Mouse (Mus musculus): Measurements from ENCODE around the gene Psme2b.
"Not testable (repeated sequence)": the region's sequence is repeated elsewhere in the genome, so short reads cannot be mapped to it uniquely, and the experiment has no call there.

The Psme2b gene

GRCm38 (mm10) chr11:48946090-48946489 is at the start of gene Psme2b:
Gene Psme2b, minus strand, starts transcription at chr11:48946190.
- not testable (repeated sequence) for DNase-seq (ENCODE audit: low spot score)

DNA sequence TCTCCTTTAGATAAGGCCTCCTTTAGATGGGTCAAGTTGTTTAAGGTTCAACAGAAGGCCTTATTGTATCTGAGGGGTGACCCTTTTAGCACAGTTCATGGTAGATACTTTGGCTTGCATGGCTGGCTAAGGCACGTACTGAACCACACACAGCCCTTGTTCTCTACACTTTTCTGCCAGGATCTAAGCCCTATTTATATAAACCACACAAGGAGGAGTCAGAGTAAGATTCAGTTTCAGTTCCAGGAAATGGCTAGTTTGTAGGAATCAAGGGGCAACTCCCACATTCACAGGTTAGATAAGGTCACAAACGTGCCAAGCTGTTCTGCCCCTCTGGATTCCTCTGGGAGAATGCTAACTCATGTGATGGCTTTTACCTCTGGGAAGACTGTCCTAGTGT is 48.0 kb upstream of the Psme2b start, which contains the start of gene Tgtp1:
Tgtp1 (minus strand) TSS at position 155 of the 400 bp plus-strand sequence.
- DNase-seq (ENCODE audit: low spot score): not testable (repeated sequence)

DNA sequence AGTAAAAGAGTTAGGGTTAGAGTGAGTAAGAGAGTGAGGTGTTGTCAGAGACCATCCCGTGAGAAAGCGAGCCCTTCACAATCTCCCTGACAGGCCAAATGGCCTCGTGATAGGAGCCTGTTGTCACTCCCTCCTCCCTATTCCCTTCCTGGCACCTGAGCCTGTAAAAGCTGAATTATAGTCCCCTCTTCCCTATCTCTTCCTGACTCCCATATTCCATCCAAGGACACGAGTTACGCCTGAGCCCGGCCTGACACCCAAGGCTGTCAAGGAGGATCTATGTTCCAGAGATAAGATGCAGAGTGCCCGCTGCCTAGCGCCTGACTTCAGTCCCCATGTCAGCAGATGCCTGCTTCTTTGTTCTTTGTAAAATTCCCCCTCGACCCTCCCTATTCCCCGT is 47.3 kb upstream of the Psme2b start:
- DNase-seq (ENCODE audit: low spot score): not testable (repeated sequence)

DNA sequence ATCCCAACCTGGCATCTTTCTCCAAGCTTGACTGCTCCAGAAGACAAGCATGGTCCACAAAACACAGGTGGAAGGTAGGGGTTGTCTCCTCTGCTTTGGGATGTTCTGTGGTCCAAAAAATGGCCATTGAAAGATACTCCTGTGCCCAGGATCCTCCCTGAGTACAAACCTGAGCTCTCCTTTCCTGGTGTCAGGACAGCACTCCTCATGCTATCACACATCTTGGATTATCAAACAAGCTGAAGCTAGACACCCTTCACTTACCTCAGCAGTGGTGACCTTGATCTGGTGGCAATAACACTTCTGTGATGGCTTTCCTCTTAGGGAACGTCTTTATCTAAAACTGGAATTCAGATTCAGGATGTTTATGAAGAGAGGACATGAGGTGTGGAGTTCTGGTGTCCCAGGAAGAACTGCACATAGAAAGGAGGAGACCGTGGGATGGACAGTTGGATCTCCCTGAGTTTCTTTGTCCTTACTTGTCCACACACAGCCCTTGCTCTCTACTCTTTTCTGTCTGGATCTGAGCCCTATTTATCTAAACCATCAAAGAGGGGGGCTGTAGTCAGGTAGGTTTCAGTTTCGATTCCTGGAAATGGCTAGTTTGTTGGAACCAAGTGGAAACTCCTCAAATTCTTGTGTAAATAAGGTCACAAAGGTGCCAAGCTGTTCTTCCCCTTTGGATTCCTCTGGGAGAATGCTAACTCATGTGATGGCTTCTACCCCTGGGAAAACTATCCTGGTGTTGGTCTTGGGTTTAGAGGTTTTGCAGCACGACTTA is 45.9 kb upstream of the Psme2b start, which contains the start of gene Gm12185:
Gm12185 (minus strand) TSS at position 487 of the 781 bp plus-strand sequence.
- not testable (repeated sequence) for DNase-seq (ENCODE audit: low spot score)

GRCm38 (mm10) chr11:48989981-48990380 is 44.0 kb upstream of the Psme2b start:
- DNase-seq (ENCODE audit: low spot score): not testable (repeated sequence)

DNA sequence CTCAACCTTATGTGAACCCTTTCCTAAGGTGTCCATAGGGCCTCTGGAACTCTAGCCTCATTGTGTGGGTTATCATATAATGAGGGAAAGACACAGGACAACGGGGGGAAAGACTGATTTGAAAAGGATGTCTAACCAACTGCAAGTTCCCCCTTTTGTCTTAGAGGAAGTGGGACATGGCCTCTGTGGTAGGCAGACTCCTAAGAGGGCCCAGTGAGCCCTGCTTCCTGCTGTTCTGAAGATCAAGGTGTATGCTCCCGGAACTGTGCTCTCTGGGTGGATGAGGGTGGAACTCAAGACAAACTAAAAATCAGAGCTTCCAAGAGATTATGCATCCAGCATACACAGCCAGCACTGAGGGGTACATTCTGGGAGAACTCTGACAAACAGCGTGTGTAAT is 42.2 kb upstream of the Psme2b start:
- DNase-seq (ENCODE audit: low spot score): not testable (repeated sequence)

- DNase-seq (ENCODE audit: low spot score): not testable (repeated sequence)
Measured at GRCm38 (mm10) chr11:48982848-48983247, 36.9 kb upstream of the Psme2b start.

- DNase-seq (ENCODE audit: low spot score): not testable (repeated sequence)
Measured at GRCm38 (mm10) chr11:48980052-48980451, 34.1 kb upstream of the Psme2b start.

DNA sequence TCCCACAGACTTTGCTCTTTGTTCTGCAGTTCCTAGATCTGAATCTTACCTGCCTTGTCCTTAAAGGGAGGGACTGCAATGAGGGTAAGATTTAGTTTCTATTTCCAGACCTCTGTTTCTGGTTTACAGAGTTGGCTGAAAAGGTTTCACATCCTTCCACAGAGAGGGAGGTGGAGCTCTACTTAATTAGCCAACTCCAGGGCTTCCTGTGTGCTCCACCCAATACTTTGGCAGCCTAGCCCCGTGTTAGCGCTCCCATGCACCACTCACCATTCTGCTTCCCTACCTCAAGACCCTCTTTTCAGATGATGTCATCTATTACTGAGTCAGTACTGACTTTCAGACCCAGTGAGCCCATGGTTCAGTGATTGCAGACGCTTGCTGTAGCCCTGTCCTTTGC is 33.3 kb upstream of the Psme2b start, which contains the start of gene 9930111J21Rik1:
9930111J21Rik1 (minus strand) TSS at position 148 of the 400 bp plus-strand sequence.
- DNase-seq (ENCODE audit: low spot score): not testable (repeated sequence)

DNA sequence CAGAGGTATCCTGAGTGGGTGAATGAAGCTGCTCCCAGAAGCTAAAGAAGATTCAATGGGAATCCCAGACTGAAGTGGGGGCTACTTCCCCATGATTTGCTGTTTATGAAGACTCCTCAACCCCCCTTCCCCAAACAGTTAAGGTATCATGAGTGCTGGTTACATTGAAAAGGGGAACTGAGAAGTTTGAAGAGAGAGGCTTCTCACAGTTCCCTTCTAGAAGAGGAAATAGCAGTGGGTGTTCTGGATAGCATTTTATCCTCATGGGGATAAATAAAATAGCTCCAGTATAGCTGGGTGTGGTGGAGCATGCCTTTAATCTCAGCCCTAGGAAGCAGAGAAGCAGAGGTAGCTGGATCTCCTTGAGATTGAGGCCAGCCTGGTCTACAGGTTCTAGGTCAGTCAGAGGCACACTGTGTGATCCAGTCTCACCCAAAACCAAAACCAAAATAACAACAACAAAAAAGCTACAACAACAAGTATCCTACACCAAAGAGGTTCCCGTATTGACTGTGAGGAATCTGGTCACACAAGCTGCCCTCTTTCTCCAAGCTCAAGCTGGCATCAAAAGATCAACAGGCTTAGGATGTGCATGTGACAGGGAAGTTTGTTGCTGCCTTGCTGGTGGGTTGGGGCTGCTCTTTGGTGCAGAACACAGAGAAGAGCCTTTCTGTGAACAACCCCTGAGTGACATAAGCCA is 32.4 kb upstream of the Psme2b start, which contains the start of gene Olfr56:
Olfr56 (plus strand) TSS at position 650 of the 700 bp plus-strand sequence.
- DNase-seq (ENCODE audit: low spot score): not testable (repeated sequence)

DNA sequence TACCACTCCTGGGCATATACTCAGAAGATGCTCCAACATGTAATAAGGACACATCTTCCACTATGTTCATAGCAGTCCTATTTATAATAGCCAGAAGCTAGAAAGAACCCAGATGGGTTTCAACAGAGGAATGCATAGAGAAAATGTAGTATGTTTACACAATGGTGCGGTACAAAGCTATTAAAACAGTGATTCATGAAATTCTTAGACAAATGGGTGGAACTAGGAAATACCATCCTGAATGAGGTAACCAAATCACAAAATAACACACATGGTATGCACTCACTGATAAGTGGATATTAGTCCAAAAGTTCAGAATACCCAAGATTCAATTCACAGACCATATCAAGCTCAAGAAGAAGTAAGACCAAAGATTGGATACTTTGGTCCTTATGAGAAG is 28.7 kb upstream of the Psme2b start:
- not testable (repeated sequence) for DNase-seq (ENCODE audit: low spot score)

- not testable (repeated sequence) for DNase-seq (ENCODE audit: low spot score)
Measured at GRCm38 (mm10) chr11:48939286-48939685, 6.7 kb downstream of the Psme2b start.

DNA sequence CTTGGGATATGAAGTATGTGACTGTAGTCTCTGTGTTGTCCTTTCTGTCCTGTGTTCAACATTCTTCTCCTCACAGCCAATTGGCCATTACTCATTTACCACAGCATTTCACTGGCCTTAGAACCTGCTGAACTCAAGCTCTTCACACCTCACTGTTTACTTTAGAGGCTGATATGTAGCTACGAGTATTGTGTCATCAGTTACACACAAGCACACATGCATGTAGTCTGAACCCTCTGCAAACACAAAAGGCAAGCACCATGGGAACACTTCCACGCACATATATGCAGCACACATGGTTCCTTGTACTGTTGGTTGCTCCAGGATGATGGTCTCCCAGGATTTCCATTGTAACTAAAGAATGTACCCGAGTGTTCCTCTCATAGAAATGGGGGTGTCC is 10.7 kb downstream of the Psme2b start:
- not testable (repeated sequence) for DNase-seq (ENCODE audit: low spot score)

DNA sequence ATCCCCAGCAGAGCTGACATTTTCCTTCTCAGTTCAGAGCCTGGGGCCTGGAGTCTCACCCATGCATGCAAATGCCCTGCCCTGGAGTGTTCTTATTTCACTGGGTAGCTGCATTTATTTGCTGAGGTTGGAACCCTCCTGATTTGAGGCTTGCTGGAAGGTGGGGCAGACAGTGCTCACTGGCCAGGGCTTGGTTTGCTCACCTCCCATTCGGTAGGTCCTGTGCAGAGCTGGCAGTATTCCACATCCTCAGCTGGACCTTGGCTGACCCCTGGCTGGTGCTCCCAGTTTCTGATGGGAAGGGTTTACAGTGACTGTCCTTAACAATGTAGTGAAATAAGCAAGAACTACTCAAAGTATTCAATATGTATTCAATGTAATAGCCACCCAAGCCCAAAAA is 12.1 kb downstream of the Psme2b start:
- not testable (repeated sequence) for DNase-seq (ENCODE audit: low spot score)

DNA sequence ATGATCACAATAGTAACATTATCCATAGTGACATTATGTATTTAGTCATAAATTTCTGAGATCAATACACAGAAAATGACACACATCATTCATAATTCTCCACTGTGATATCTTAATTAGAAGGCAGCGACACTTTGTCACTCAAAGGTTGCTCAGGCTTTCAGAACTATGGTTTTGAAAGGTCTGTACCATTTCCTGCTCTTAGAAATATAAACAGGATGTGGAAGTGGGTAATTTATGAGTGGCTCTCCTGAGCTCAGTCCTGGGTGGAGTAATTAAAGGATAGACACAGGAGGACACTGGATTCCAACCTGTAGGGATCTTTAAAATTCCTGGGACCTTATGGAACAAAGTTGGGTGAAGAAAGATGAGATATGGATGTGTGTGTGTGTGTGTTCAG is 12.6 kb downstream of the Psme2b start:
- DNase-seq (ENCODE audit: low spot score): peak; percentile 8

DNA sequence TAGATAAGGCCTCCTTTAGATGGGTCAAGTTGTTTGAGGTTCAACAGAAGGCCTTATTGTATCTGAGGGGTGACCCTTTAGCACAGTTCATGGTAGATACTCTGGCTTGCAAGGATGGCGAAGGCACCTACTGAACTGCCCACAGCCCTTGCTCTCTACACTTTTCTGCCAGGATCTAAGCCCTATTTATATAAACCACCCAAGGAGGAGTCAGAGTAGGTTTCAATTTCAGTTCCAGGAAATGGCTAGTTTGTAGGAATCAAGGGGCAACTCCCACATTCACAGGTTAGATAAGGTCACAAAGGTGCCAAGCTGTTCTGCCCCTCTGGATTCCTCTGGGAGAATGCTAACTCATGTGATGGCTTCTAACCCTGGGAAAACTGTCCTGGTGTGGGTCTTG is 17.9 kb downstream of the Psme2b start:
- not testable (repeated sequence) for DNase-seq (ENCODE audit: low spot score)

GRCm38 (mm10) chr11:48926437-48926836 is 19.6 kb downstream of the Psme2b start:
- DNase-seq (ENCODE audit: low spot score): not testable (repeated sequence)

DNA sequence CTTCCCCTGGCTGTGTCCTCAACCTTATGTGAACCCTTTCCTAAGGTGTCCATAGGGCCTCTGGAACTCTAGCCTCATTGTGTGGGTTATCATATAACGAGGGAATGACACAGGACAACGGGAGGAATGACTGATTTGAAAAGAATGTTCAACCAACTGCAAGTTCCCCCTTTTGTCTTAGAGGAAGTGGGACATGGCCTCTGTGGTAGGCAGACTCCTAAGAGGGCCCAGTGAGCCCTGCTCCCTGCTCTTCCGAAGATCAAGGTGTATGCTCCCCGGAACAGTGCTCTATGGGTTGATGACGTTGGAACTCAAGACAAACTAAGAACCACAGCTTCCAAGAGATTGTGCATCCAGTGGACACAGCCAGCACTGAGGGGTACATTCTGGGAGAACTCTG is 22.2 kb downstream of the Psme2b start:
- not testable (repeated sequence) for DNase-seq (ENCODE audit: low spot score)

GRCm38 (mm10) chr11:48918380-48918779 is 27.6 kb downstream of the Psme2b start:
- DNase-seq (ENCODE audit: low spot score): no peak

DNA sequence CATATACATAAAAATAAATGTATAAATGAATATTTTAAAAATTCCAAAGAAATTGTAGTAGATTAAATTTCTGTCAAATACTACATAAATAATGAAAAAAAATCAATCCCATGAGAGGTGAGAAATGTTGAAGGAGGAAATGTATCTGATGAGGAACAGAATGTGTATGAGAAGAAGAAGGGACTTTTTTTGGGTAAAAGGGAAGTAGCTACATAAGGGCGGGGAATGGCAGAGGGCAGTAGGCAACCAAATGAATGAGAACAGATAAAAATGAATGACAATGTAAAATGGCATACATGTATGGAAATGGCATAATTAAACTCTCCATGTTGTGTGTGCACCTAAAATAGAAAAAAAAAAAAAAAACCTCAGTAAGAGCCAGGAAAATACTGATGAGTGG is 32.4 kb downstream of the Psme2b start:
- DNase-seq (ENCODE audit: low spot score): no peak

DNA sequence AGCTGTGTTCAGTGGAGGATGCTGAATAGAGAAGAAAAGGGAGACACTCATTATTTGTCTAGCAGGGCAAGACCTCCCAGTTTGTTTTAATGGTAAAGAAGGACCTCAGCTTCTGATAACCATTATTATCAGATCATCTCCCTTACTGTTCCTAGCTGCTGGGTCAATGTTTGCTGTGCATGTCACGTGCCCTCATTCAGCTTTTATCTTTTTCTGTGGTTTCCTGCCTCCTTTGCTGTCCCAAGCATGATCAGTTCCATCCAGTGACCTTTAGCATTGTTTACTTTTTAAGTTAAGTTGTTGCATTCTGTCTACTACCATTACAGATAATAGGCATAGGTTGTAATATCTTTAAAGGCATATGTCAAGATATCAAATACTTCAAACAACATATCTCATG is 37.5 kb downstream of the Psme2b start:
- DNase-seq (ENCODE audit: low spot score): no peak

- peak; percentile 30 for DNase-seq (ENCODE audit: low spot score)
Measured at GRCm38 (mm10) chr11:48902021-48902420, 44.0 kb downstream of the Psme2b start, which contains the start of gene Gm5431. Gene Gm5431, minus strand, starts transcription at chr11:48902214.

GRCm38 (mm10) chr11:48901567-48901930 is 44.4 kb downstream of the Psme2b start:
- DNase-seq (ENCODE audit: low spot score): not testable (repeated sequence)

Measured in lung, postnatal 25 days (tissue).